Mouse (Mus musculus): ENCODE measurements around the gene Cyp2t4. TPM values are rescaled to one million over a fixed set of nuclear protein-coding genes. Genes with fewer than 3 reads are reported as not detected.

The Cyp2t4 gene
- polyA plus RNA-seq, 1 experiment from 2014 or later, result not detected

- H3K27me3 ChIP-seq, result no peaks in the 10 kb centered on the region
- H3K4me1 ChIP-seq (replicated peaks), result 0 out of 2 replicates have a peak, but pooled peaks cover 6% of the 10 kb centered on the region
- no peak overlapping the region for H3K4me2 ChIP-seq
- ATAC-seq (ENCODE audit: insufficient number of reproducible peaks, insufficient read depth, low FRiP score, low TSS enrichment, low read depth), result no peak
- WGBS, result 86% methylated on average over 12 of the region's 12 CpGs
- no peak overlapping the region for H3K27ac ChIP-seq
- H3K4me3 ChIP-seq (replicated peaks), result no peak overlapping the region
- no peaks in the 10 kb centered on the region for H3K36me3 ChIP-seq
- no peak overlapping the region for H3K9ac ChIP-seq (replicated peaks)
- 0 out of 2 replicates have a peak, but pooled peaks cover 4% of the 10 kb centered on the region for H3K9me3 ChIP-seq
Measured at GRCm38 (mm10) chr7:27129811-27130210, 23.7 kb upstream of the Cyp2t4 start.

GRCm38 (mm10) chr7:27130521-27131370 lies 22.8 kb upstream of the Cyp2t4 start:
- ATAC-seq (ENCODE audit: insufficient number of reproducible peaks, insufficient read depth, low FRiP score, low TSS enrichment, low read depth), result 0 out of 2 replicates have a peak, but pooled peaks have one; percentile 17
- 0 out of 2 replicates have a peak, but pooled peaks cover 6% of the 10 kb centered on the region for H3K4me1 ChIP-seq (replicated peaks)
- 85% methylated on average over 22 of the region's 22 CpGs for WGBS

GRCm38 (mm10) chr7:27131387-27131786 lies 22.1 kb upstream of the Cyp2t4 start:
- 64% methylated on average over 2 of the region's 2 CpGs for WGBS

More at GRCm38 (mm10) chr7:27130521-27131370, 22.8 kb upstream of the Cyp2t4 start:
- H3K9me3 ChIP-seq, result 0 out of 2 replicates have a peak, but pooled peaks cover 4% of the 10 kb centered on the region
- no peaks in the 10 kb centered on the region for H3K27me3 ChIP-seq
- no peak overlapping the region for H3K27ac ChIP-seq
- H3K9ac ChIP-seq (replicated peaks), result no peak overlapping the region
- H3K4me3 ChIP-seq (replicated peaks), result no peak overlapping the region
- H3K4me2 ChIP-seq, result no peak overlapping the region
- no peaks in the 10 kb centered on the region for H3K36me3 ChIP-seq

GRCm38 (mm10) chr7:27132588-27132987 lies 20.9 kb upstream of the Cyp2t4 start:
- H3K36me3 ChIP-seq, result no peaks in the 10 kb centered on the region
- WGBS, result 16% methylated on average over 10 of the region's 10 CpGs
- H3K9me3 ChIP-seq, result 0 out of 2 replicates have a peak, but pooled peaks cover 4% of the 10 kb centered on the region
- no peak for ATAC-seq (ENCODE audit: insufficient number of reproducible peaks, insufficient read depth, low FRiP score, low TSS enrichment, low read depth)
- H3K4me1 ChIP-seq (replicated peaks), result 0 out of 2 replicates have a peak, but pooled peaks cover 6% of the 10 kb centered on the region
- no peak overlapping the region for H3K4me3 ChIP-seq (replicated peaks)
- no peak overlapping the region for H3K27ac ChIP-seq
- H3K9ac ChIP-seq (replicated peaks), result no peak overlapping the region
- H3K27me3 ChIP-seq, result no peaks in the 10 kb centered on the region
- no peak overlapping the region for H3K4me2 ChIP-seq

More at GRCm38 (mm10) chr7:27131387-27131786, 22.1 kb upstream of the Cyp2t4 start:
- ATAC-seq (ENCODE audit: insufficient number of reproducible peaks, insufficient read depth, low FRiP score, low TSS enrichment, low read depth), result no peak
- H3K27me3 ChIP-seq, result no peaks in the 10 kb centered on the region
- no peak overlapping the region for H3K4me3 ChIP-seq (replicated peaks)
- 0 out of 2 replicates have a peak, but pooled peaks cover 4% of the 10 kb centered on the region for H3K9me3 ChIP-seq
- no peak overlapping the region for H3K4me2 ChIP-seq
- no peaks in the 10 kb centered on the region for H3K36me3 ChIP-seq
- 0 out of 2 replicates have a peak, but pooled peaks cover 6% of the 10 kb centered on the region for H3K4me1 ChIP-seq (replicated peaks)
- H3K9ac ChIP-seq (replicated peaks), result no peak overlapping the region
- H3K27ac ChIP-seq, result no peak overlapping the region

GRCm38 (mm10) chr7:27133156-27133555 lies 20.4 kb upstream of the Cyp2t4 start:
- Histone ChIP-seq H3K36me3 (no peaks in the 10 kb centered on the region), H3K9me3 (0 out of 2 replicates have a peak, but pooled peaks cover 4% of the 10 kb centered on the region), H3K27me3 (no peaks in the 10 kb centered on the region), H3K4me2 (no peak overlapping the region), H3K27ac (no peak overlapping the region), H3K4me3 (replicated peaks) (no peak overlapping the region), H3K4me1 (replicated peaks) (0 out of 2 replicates have a peak, but pooled peaks cover 6% of the 10 kb centered on the region), H3K9ac (replicated peaks) (no peak overlapping the region)
- 72% methylated on average over 12 of the region's 12 CpGs for WGBS
- ATAC-seq (ENCODE audit: insufficient number of reproducible peaks, insufficient read depth, low FRiP score, low TSS enrichment, low read depth), result no peak

- Histone ChIP-seq H3K9ac (replicated peaks) (no peak overlapping the region), H3K27ac (no peak overlapping the region), H3K36me3 (no peaks in the 10 kb centered on the region), H3K4me2 (no peak overlapping the region), H3K9me3 (0 out of 2 replicates have a peak, but pooled peaks cover 4% of the 10 kb centered on the region), H3K4me3 (replicated peaks) (no peak overlapping the region), H3K27me3 (no peaks in the 10 kb centered on the region), H3K4me1 (replicated peaks) (0 out of 2 replicates have a peak, but pooled peaks cover 6% of the 10 kb centered on the region)
- 79% methylated on average over 4 of the region's 4 CpGs for WGBS
- ATAC-seq (ENCODE audit: insufficient number of reproducible peaks, insufficient read depth, low FRiP score, low TSS enrichment, low read depth), result no peak
Measured at GRCm38 (mm10) chr7:27133757-27134156, 19.8 kb upstream of the Cyp2t4 start.

- ATAC-seq (ENCODE audit: insufficient number of reproducible peaks, insufficient read depth, low FRiP score, low TSS enrichment, low read depth), result no peak
Measured at GRCm38 (mm10) chr7:27136410-27136996, 17.0 kb upstream of the Cyp2t4 start.

GRCm38 (mm10) chr7:27156005-27156404 lies 2.5 kb downstream of the Cyp2t4 start:
- H3K27me3 ChIP-seq, result no peaks in the 10 kb centered on the region
- peaks cover 9% of the 10 kb centered on the region; the same call in 1 of the 2 replicates for H3K4me1 ChIP-seq (replicated peaks)
- H3K9ac ChIP-seq (replicated peaks), result no peak overlapping the region
- H3K9me3 ChIP-seq, result no peaks in the 10 kb centered on the region
- ATAC-seq (ENCODE audit: insufficient number of reproducible peaks, insufficient read depth, low FRiP score, low TSS enrichment, low read depth), result no peak
- peaks cover 40% of the 10 kb centered on the region for H3K36me3 ChIP-seq
- H3K27ac ChIP-seq, result no peak overlapping the region
- no peak overlapping the region for H3K4me2 ChIP-seq
- WGBS, result 81% methylated on average over 13 of the region's 13 CpGs
- H3K4me3 ChIP-seq (replicated peaks), result no peak overlapping the region

More at GRCm38 (mm10) chr7:27136410-27136996, 17.0 kb upstream of the Cyp2t4 start:
- Histone ChIP-seq H3K9me3 (peaks cover 8% of the 10 kb centered on the region; the same call in 1 of the 2 replicates), H3K4me3 (replicated peaks) (no peak overlapping the region), H3K27me3 (no peaks in the 10 kb centered on the region), H3K27ac (no peak overlapping the region), H3K36me3 (no peaks in the 10 kb centered on the region), H3K9ac (replicated peaks) (no peak overlapping the region), H3K4me2 (no peak overlapping the region), H3K4me1 (replicated peaks) (0 out of 2 replicates have a peak, but pooled peaks cover 6% of the 10 kb centered on the region)
- 56% methylated on average over 8 of the region's 8 CpGs for WGBS

GRCm38 (mm10) chr7:27158171-27158570 lies 4.7 kb downstream of the Cyp2t4 start:
- WGBS, result 95% methylated on average over 9 of the region's 9 CpGs
- H3K4me1 ChIP-seq (replicated peaks), result peaks cover 20% of the 10 kb centered on the region
- H3K4me3 ChIP-seq (replicated peaks), result no peak overlapping the region
- ATAC-seq (ENCODE audit: insufficient number of reproducible peaks, insufficient read depth, low FRiP score, low TSS enrichment, low read depth), result no peak
- peaks cover 62% of the 10 kb centered on the region for H3K36me3 ChIP-seq
- H3K27me3 ChIP-seq, result no peaks in the 10 kb centered on the region
- no peaks in the 10 kb centered on the region for H3K9me3 ChIP-seq
- no peak overlapping the region for H3K4me2 ChIP-seq
- no peak overlapping the region for H3K9ac ChIP-seq (replicated peaks)
- no peak overlapping the region for H3K27ac ChIP-seq

- peaks cover 72% of the 10 kb centered on the region for H3K36me3 ChIP-seq
- 95% methylated on average over 6 of the region's 6 CpGs for WGBS
- peaks cover 29% of the 10 kb centered on the region for H3K4me1 ChIP-seq (replicated peaks)
- no peaks in the 10 kb centered on the region for H3K27me3 ChIP-seq
- no peak overlapping the region for H3K27ac ChIP-seq
- no peak overlapping the region for H3K9ac ChIP-seq (replicated peaks)
- H3K9me3 ChIP-seq, result no peaks in the 10 kb centered on the region
- no peak overlapping the region for H3K4me2 ChIP-seq
- H3K4me3 ChIP-seq (replicated peaks), result no peak overlapping the region
- no peak for ATAC-seq (ENCODE audit: insufficient number of reproducible peaks, insufficient read depth, low FRiP score, low TSS enrichment, low read depth)
Measured at GRCm38 (mm10) chr7:27159256-27159655, 5.7 kb downstream of the Cyp2t4 start.

- Histone ChIP-seq H3K9ac (replicated peaks) (no peak overlapping the region), H3K4me1 (replicated peaks) (peaks cover 36% of the 10 kb centered on the region), H3K36me3 (peaks cover 79% of the 10 kb centered on the region), H3K9me3 (no peaks in the 10 kb centered on the region), H3K4me2 (no peak overlapping the region), H3K27me3 (no peaks in the 10 kb centered on the region), H3K4me3 (replicated peaks) (no peak overlapping the region), H3K27ac (no peak overlapping the region)
- ATAC-seq (ENCODE audit: insufficient number of reproducible peaks, insufficient read depth, low FRiP score, low TSS enrichment, low read depth), result peak; percentile 80
- WGBS, result 21% methylated on average over 8 of the region's 8 CpGs
Measured at GRCm38 (mm10) chr7:27159882-27160281, 6.4 kb downstream of the Cyp2t4 start.
